Mouse (Mus musculus) bone marrow, adult 2 months (tissue): Measurements from ENCODE around the gene Apol7c. TPM values are rescaled to one million over a fixed set of nuclear protein-coding genes. Genes with fewer than 3 reads are reported as not detected.
"Not testable (repeated sequence)": the region's sequence is repeated elsewhere in the genome, so short reads cannot be mapped to it uniquely, and the experiment has no call there.

Experiments used
- H3K27ac ChIP-seq: fragments of 200-500 bp; 2 replicates; pipeline ENCODE4 v1.5.1; 2012; ENCODE audit warnings: low read depth, mild to moderate bottlenecking, control low read depth, inconsistent platforms, low read length; ENCODE audit not compliant: control insufficient read depth, poor library complexity, insufficient read depth
- H3K4me1 ChIP-seq: fragments of 200-500 bp; 2 replicates; pipeline ENCODE4 v1.6.1; 2011; ENCODE audit warnings: low read length; ENCODE audit not compliant: control insufficient read depth, insufficient read depth
- H3K4me3 ChIP-seq: fragments of 200-500 bp; replicated peaks from 2 replicates; pipeline ENCODE3; 2011; ENCODE audit warnings: mild to moderate bottlenecking, low read depth, low read length, control low read depth; ENCODE audit not compliant: control insufficient read depth
- CTCF ChIP-seq: fragments of 200-500 bp; IDR thresholded peaks from 2 replicates; pipeline ENCODE4 v1.5.1; 2011; ENCODE audit warnings: low read length, control low read depth; ENCODE audit not compliant: control insufficient read depth, insufficient read depth
- POLR2A ChIP-seq: fragments of 200-500 bp; IDR thresholded peaks from 2 replicates; pipeline ENCODE4 v1.6.1; 2011; ENCODE audit warnings: low read depth, mild to moderate bottlenecking, control low read depth, low read length, borderline replicate concordance; ENCODE audit not compliant: control insufficient read depth
- whole genome bisulfite sequencing: fragments of 180-500 bp; shearing (Covaris S2); methylation state at CpG from one replicate; pipeline ENCODE4 v1.1.7; 2018; 5-methylcytosine and 5-hydroxymethylcytosine counted together
- polyA plus RNA-seq: library from polyadenylated mRNA; stranded (reverse); fragments of >200 nt; gene quantifications from 2 replicates; pipeline ENCODE4 v1.2.4, GENCODE M21; 2011; ENCODE audit warnings: low replicate concordance; ENCODE audit not compliant: missing spikeins, insufficient read depth, insufficient read length

Gene Apol7c
- not detected in 2 replicates for polyA plus RNA-seq

- Histone ChIP-seq H3K4me3 (no peak within 1 kb of the TSS), H3K4me1 (no peaks in the 10 kb centered on the region), H3K27ac (no peak within 1 kb of the TSS)
- TF ChIP-seq CTCF (no peak), POLR2A (no peak)
Measured at GRCm38 (mm10) chr15:77533216-77533615, at the start of gene Apol7c. Gene Apol7c (minus strand): TSS chr15:77533316.

DNA sequence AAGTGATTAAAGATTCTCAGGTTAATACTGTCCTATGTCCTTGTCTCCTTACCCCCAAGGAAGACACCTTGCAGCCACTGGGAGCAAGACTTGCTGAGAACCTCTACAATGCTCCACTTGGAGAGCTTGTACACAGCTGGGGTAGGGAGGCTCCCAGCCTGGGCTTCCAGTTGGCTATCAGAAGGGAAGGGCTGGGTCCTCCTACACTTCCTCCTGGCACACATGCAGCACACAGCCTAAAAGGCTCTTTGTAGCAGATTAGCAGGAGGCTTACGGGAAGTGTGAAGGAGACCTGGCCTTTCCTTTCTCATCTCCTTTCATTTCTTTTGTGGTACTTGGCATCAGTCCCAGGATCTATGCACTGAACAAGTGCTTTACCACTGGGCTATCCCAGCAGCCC lies 48.6 kb upstream of the Apol7c start:
- H3K4me3 ChIP-seq: no peak overlapping the region

GRCm38 (mm10) chr15:77579311-77579710 lies 46.2 kb upstream of the Apol7c start:
- Histone ChIP-seq H3K27ac (no peak overlapping the region), H3K4me3 (no peak overlapping the region), H3K4me1 (no peaks in the 10 kb centered on the region)
- 70% methylated on average over 4 of the region's 4 CpGs for WGBS
- TF ChIP-seq CTCF: no peak

More for the DNA sequence above, 48.6 kb upstream of the Apol7c start:
- whole genome bisulfite sequencing: 27% methylated on average over 1 of the region's 1 CpGs
- Histone ChIP-seq H3K27ac (no peak overlapping the region), H3K4me1 (no peaks in the 10 kb centered on the region)
- TF ChIP-seq CTCF (no peak), POLR2A (no peak)

GRCm38 (mm10) chr15:77578801-77579200 lies 45.7 kb upstream of the Apol7c start:
- 74% methylated on average over 2 of the region's 2 CpGs for WGBS
- H3K4me3 ChIP-seq: no peak overlapping the region
- no peaks in the 10 kb centered on the region for H3K4me1 ChIP-seq
- TF ChIP-seq POLR2A (no peak), CTCF (no peak)
- no peak overlapping the region for H3K27ac ChIP-seq

- no peak overlapping the region for H3K4me3 ChIP-seq
- H3K4me1 ChIP-seq: no peaks in the 10 kb centered on the region
- TF ChIP-seq CTCF (no peak), POLR2A (no peak)
- H3K27ac ChIP-seq: no peak overlapping the region
Measured at GRCm38 (mm10) chr15:77563219-77563618, 30.1 kb upstream of the Apol7c start.

GRCm38 (mm10) chr15:77561792-77562191 lies 28.7 kb upstream of the Apol7c start, which contains the start of gene 1700025B11Rik:
Gene 1700025B11Rik (minus strand): TSS chr15:77561892.
- Histone ChIP-seq H3K4me3 (no peak within 1 kb of the TSS), H3K27ac (no peak within 1 kb of the TSS), H3K4me1 (no peaks in the 10 kb centered on the region)
- TF ChIP-seq CTCF (no peak), POLR2A (no peak)

- not testable (repeated sequence) for H3K27ac ChIP-seq, H3K4me1 ChIP-seq, H3K4me3 ChIP-seq
- WGBS: 29% methylated on average over 1 of the region's 1 CpGs
Measured at GRCm38 (mm10) chr15:77539221-77539620, 6.1 kb upstream of the Apol7c start.

DNA sequence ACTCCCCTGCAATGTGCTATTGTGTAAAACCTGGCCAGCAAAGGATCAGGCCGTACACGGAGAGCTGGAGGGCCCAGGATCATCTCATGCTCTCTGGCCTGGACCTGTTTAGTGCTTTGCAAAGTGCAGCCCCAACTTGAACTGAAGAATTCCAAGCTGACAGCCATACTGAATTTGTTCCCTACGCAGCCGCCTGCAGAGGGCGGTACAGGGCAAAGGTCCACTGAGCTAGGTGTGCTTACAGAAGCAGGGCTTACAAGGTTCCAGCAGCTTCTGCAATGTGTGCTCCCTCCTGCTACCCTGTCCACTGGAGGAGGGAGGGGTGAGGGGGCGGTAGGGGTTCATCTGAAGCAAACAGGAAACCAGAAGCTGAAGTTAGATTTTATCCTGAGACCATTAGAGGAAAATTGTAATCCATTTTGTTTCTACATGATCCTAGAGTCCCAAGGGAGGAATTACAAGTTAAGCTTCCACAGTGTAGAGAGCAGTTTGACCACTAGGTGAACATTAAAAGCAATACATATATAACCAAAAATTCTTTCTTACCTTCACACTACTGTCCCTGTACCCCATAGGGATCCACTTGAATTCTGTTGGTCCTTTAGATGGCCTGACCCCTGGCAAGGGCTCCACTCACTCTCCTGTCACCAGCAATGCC lies 9.8 kb downstream of the Apol7c start:
- WGBS: 15% methylated on average over 6 of the region's 6 CpGs
- not testable (repeated sequence) for H3K4me1 ChIP-seq
- peak; percentile 35 for TF ChIP-seq CTCF

DNA sequence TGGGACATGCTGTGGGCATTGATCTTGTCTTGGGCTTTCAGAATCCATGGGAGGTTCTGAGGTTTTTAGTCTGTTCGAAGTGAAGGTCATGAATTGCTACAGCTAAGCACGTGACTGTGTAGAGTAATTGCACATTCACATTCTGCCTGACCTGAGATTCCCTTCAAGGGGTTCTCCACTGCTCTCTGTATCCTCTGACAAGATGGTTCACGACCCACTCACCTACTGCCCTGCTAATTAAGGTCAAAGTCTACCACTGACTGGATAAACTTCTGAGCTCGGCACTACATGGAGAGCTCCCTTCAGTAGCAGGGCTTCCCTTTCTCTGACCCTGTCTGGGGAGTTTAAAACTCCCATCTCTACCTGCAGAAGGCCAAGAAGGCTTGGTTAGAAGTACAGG lies 12.5 kb downstream of the Apol7c start:
- not testable (repeated sequence) for H3K27ac ChIP-seq, H3K4me3 ChIP-seq, H3K4me1 ChIP-seq
- 56% methylated on average over 4 of the region's 4 CpGs for WGBS

More for the DNA sequence above, 9.8 kb downstream of the Apol7c start:
- not testable (repeated sequence) for H3K4me3 ChIP-seq, H3K27ac ChIP-seq

GRCm38 (mm10) chr15:77507966-77508365 lies 25.1 kb downstream of the Apol7c start, which contains the start of gene Apol11a:
Gene Apol11a (plus strand): TSS chr15:77508271.
- not testable (repeated sequence) for H3K4me1 ChIP-seq, H3K27ac ChIP-seq, H3K4me3 ChIP-seq

- H3K4me3 ChIP-seq, H3K27ac ChIP-seq, H3K4me1 ChIP-seq: not testable (repeated sequence)
- WGBS: 3% methylated on average over 1 of the region's 1 CpGs
Measured at GRCm38 (mm10) chr15:77494694-77495093, 38.4 kb downstream of the Apol7c start.

DNA sequence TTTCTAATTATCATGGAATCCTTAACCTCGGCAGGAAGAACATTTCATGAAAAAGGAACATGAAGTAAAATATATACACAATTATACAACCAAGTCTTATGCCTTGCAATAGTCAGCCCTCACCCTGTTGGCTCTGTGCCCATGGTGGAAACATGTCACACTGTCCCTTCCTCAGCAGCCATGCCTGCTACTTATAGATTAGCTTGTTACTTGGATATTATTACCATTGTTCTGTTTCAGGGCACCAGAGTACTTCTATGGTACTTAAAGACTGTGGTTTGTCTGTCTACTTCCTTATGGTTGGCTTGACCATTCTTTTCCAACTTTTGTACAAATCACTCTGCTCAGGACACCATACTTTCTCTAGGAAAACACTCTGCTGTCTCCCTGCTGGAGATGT lies 39.9 kb downstream of the Apol7c start:
- not testable (repeated sequence) for H3K4me3 ChIP-seq, H3K4me1 ChIP-seq, H3K27ac ChIP-seq
- WGBS: no CpG with 5 or more reads among the region's 1 CpGs
